Mouse (Mus musculus): ENCODE results near the gene Ddah2.

- TF ChIP-seq CTCF (IDR thresholded peaks at IDR 0.05; ENCODE audit: borderline replicate concordance, control insufficient read depth, extremely low read depth, insufficient read depth, low read length, poor library complexity), result no peak
- no peak for TF ChIP-seq POLR2A (IDR thresholded peaks at IDR 0.05; ENCODE audit: control insufficient read depth, extremely low read depth, insufficient read depth, low read length, poor library complexity)
These were observed 15.3 kb downstream of the Ddah2 start for GRCm38 (mm10) chr17:35074097-35074496.
